Mouse (Mus musculus) bone marrow, adult 2 months (tissue): ENCODE data around the gene Tmc7.

Experiments used
- CTCF ChIP-seq: fragments of 200-500 bp; IDR thresholded peaks from 2 replicates; pipeline ENCODE4 v1.5.1; 2011; ENCODE audit warnings: low read length, control low read depth; ENCODE audit not compliant: control insufficient read depth, insufficient read depth
- POLR2A ChIP-seq: fragments of 200-500 bp; IDR thresholded peaks from 2 replicates; pipeline ENCODE4 v1.6.1; 2011; ENCODE audit warnings: low read depth, mild to moderate bottlenecking, control low read depth, low read length, borderline replicate concordance; ENCODE audit not compliant: control insufficient read depth

DNA sequence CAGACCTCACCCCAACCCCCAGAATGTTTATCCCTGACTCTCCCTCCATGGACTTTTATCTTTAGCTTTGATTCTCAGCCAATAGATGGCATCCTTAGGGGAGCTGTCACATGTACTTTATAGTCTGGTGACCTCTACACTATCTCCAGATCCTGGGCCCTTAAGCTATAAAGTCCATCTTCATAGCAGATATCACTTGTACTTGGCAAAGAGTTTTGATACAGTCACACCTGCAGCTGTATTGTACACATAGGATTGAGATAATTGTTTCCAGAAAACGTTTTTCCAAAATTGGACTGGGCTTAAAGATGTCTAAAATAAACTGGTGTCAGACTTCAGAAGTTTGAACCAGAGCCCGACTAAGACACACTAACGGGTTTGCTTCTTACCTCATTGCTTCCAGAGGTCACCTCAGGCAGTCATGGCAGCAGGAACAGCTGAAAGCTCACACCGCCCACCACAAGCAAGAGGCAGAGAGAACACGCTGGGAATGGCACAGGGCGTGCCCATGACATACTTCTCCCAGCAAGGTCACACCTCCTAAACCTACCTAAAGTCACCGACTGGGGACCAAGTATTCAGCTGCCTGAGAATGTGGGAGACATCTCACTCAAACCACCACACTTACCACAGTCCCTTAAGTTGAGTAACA is 84.6 kb downstream of the Tmc7 start:
- TF ChIP-seq CTCF, result no peak
- TF ChIP-seq POLR2A, result no peak
